Mouse (Mus musculus): ENCODE data around the gene Cfap73. TPM values are rescaled to one million over a fixed set of nuclear protein-coding genes. Genes with fewer than 3 reads are reported as not detected.
A peak's percentile ranks its signal among the peaks of the same experiment; 100 is the strongest.

The Cfap73 gene
- total RNA-seq, 2 experiments from 2014 or later = 0.39 TPM; not detected in 1

- H3K27ac ChIP-seq = peak overlapping the region; percentile 81
- peak; percentile 73 to 80 for DNase-seq (ENCODE audit: low spot score in 2 of 2)
- H3K4me3 ChIP-seq = no peak overlapping the region
- TF ChIP-seq CTCF (conservative IDR thresholded peaks at IDR 0.05) = peak; percentile 76
Measured at GRCm38 (mm10) chr5:120656281-120656751, 22.3 kb upstream of the Cfap73 start.

- no peak for TF ChIP-seq CTCF (conservative IDR thresholded peaks at IDR 0.05)
- H3K27ac ChIP-seq = peak overlapping the region; percentile 87
- H3K4me3 ChIP-seq = peak overlapping the region; percentile 30
- DNase-seq (ENCODE audit: low spot score in 2 of 2) = no peak
Measured at GRCm38 (mm10) chr5:120653873-120654272, 19.8 kb upstream of the Cfap73 start.

GRCm38 (mm10) chr5:120652915-120653701 lies 19.1 kb upstream of the Cfap73 start:
- peak overlapping the region; percentile 30 for H3K4me3 ChIP-seq
- H3K27ac ChIP-seq = peak overlapping the region; percentile 87
- no peak for DNase-seq (ENCODE audit: low spot score in 2 of 2)

GRCm38 (mm10) chr5:120651230-120651629 lies 17.2 kb upstream of the Cfap73 start:
- peak overlapping the region; percentile 86 for H3K27ac ChIP-seq
- DNase-seq (ENCODE audit: low spot score in 2 of 2) = no peak
- no peak for TF ChIP-seq CTCF (conservative IDR thresholded peaks at IDR 0.05)
- H3K4me3 ChIP-seq = peak overlapping the region; percentile 71

More at GRCm38 (mm10) chr5:120652915-120653701, 19.1 kb upstream of the Cfap73 start:
- TF ChIP-seq CTCF (conservative IDR thresholded peaks at IDR 0.05) = no peak

- no peak for DNase-seq (ENCODE audit: low spot score in 2 of 2)
- Histone ChIP-seq H3K27ac (peak overlapping the region; percentile 86), H3K4me3 (peak overlapping the region; percentile 71)
- no peak for TF ChIP-seq CTCF (conservative IDR thresholded peaks at IDR 0.05)
Measured at GRCm38 (mm10) chr5:120649938-120650337, 15.9 kb upstream of the Cfap73 start.

- peak in 1 of 2 experiments; percentile 41 for DNase-seq (ENCODE audit: low spot score in 2 of 2)
- no peak; the same call in 1 of the 2 replicates for TF ChIP-seq CTCF (conservative IDR thresholded peaks at IDR 0.05)
- H3K4me3 ChIP-seq = peak overlapping the region; percentile 71
- H3K27ac ChIP-seq = peak overlapping the region; percentile 86
Measured at GRCm38 (mm10) chr5:120649374-120649933, 15.4 kb upstream of the Cfap73 start.

GRCm38 (mm10) chr5:120648569-120649373 lies 14.7 kb upstream of the Cfap73 start, which contains the start of gene Rasal1:
Gene Rasal1, plus strand, starts transcription at chr5:120648812.
- peak within 1 kb of the TSS; percentile 86 for H3K27ac ChIP-seq
- DNase-seq (ENCODE audit: low spot score in 2 of 2) = peak; percentile 81 to 90
- TF ChIP-seq CTCF (conservative IDR thresholded peaks at IDR 0.05) = peak; percentile 73
- peak within 1 kb of the TSS; percentile 71 for H3K4me3 ChIP-seq

GRCm38 (mm10) chr5:120647814-120648491 lies 13.9 kb upstream of the Cfap73 start:
- peak overlapping the region; percentile 71 for H3K4me3 ChIP-seq
- no peak for DNase-seq (ENCODE audit: low spot score in 2 of 2)

GRCm38 (mm10) chr5:120647361-120647760 lies 13.3 kb upstream of the Cfap73 start:
- no peak for DNase-seq (ENCODE audit: low spot score in 2 of 2)
- TF ChIP-seq CTCF (conservative IDR thresholded peaks at IDR 0.05) = no peak
- no peak overlapping the region for H3K4me3 ChIP-seq
- H3K27ac ChIP-seq = no peak overlapping the region; the same call in 1 of the 2 replicates

More at GRCm38 (mm10) chr5:120647814-120648491, 13.9 kb upstream of the Cfap73 start:
- H3K27ac ChIP-seq = peak overlapping the region; percentile 86
- TF ChIP-seq CTCF (conservative IDR thresholded peaks at IDR 0.05) = peak; percentile 50

GRCm38 (mm10) chr5:120645851-120646250 lies 11.8 kb upstream of the Cfap73 start:
- Histone ChIP-seq H3K27ac (no peak overlapping the region), H3K4me3 (no peak overlapping the region)
- no peak for TF ChIP-seq CTCF (conservative IDR thresholded peaks at IDR 0.05)
- no peak for DNase-seq (ENCODE audit: low spot score in 2 of 2)

GRCm38 (mm10) chr5:120644227-120644626 lies 10.2 kb upstream of the Cfap73 start:
- Histone ChIP-seq H3K4me3 (no peak overlapping the region), H3K27ac (no peak overlapping the region)
- TF ChIP-seq CTCF (conservative IDR thresholded peaks at IDR 0.05) = no peak
- no peak for DNase-seq (ENCODE audit: low spot score in 2 of 2)

Measured in layer of hippocampus, adult 2 months (tissue).